Mouse (Mus musculus) heart, embryonic 14.5 days (tissue): ENCODE data around the gene Nsun5. TPM values are rescaled to one million over a fixed set of nuclear protein-coding genes. Genes with fewer than 3 reads are reported as not detected.

Experiments
- ATAC-seq: fragments of 200-750 bp; cut with Nextera tagmentation; 2 replicates; pipeline ENCODE4 v1.8.0; 2017; ENCODE audit warnings: low read depth, moderate TSS enrichment; ENCODE audit not compliant: insufficient number of reproducible peaks, insufficient read depth, low FRiP score
- H3K27ac ChIP-seq, 2 experiments: fragments of 200-500 bp in 1 of 2; fragments of 300-500 bp in 1 of 2; sonication (generic) in 1 of 2; replicated peaks in 1 of 2; 2 replicates each; pipeline ENCODE4 v1.5.1; 2012 to 2014; ENCODE audit warnings: low read depth in 2 of 2, low read length in 2 of 2, control low read depth in 1 of 2, mild to moderate bottlenecking in 1 of 2, mixed read lengths in 1 of 2; ENCODE audit not compliant: control insufficient read depth in 1 of 2, insufficient read depth in 1 of 2
- H3K27me3 ChIP-seq: fragments of 300-500 bp; sonication (generic); 2 replicates; pipeline ENCODE4 v1.6.1; 2014; ENCODE audit warnings: mild to moderate bottlenecking, low read length, control low read depth; ENCODE audit not compliant: control insufficient read depth, insufficient read depth
- H3K36me3 ChIP-seq: fragments of 300-500 bp; sonication (generic); 2 replicates; pipeline ENCODE4 v1.6.1; 2014; ENCODE audit warnings: mild to moderate bottlenecking, control low read depth, low read length, mixed read lengths; ENCODE audit not compliant: control insufficient read depth, insufficient read depth
- H3K4me1 ChIP-seq, 2 experiments: fragments of 200-500 bp in 1 of 2; fragments of 300-500 bp in 1 of 2; sonication (generic) in 1 of 2; 2 replicates each; pipeline ENCODE4 v1.6.1; 2012 to 2014; ENCODE audit warnings: low read length in 2 of 2, control low read depth in 1 of 2, mixed read lengths in 1 of 2; ENCODE audit not compliant: control insufficient read depth in 2 of 2, insufficient read depth in 2 of 2
- H3K4me2 ChIP-seq: fragments of 300-500 bp; sonication (generic); 2 replicates; pipeline ENCODE4 v1.6.1; 2014; ENCODE audit warnings: mild to moderate bottlenecking, low read length
- H3K4me3 ChIP-seq, 2 experiments: fragments of 200-500 bp in 1 of 2; fragments of 300-500 bp in 1 of 2; sonication (generic) in 1 of 2; 2 replicates each; pipeline ENCODE4 v1.5.1; 2012 to 2014; ENCODE audit warnings: low read length in 2 of 2, mild to moderate bottlenecking in 2 of 2, control low read depth in 1 of 2, low read depth in 1 of 2, moderate library complexity in 1 of 2; ENCODE audit not compliant: control insufficient read depth in 1 of 2, insufficient read depth in 1 of 2
- H3K9ac ChIP-seq: fragments of 300-500 bp; sonication (generic); 2 replicates; pipeline ENCODE4 v1.6.1; 2014; ENCODE audit warnings: mild to moderate bottlenecking, low read length
- H3K9me3 ChIP-seq: fragments of 300-500 bp; sonication (generic); 2 replicates; pipeline ENCODE4 v1.6.1; 2016; ENCODE audit warnings: low read length, control low read depth; ENCODE audit not compliant: control insufficient read depth
- WGBS: fragments of 180-500 bp; shearing (Covaris S2); extraction: QIAGEN DNeasy Blood & Tissue Kit; methylation state at CpG from one replicate; pipeline ENCODE4 v1.1.7; 2014; 5-methylcytosine and 5-hydroxymethylcytosine counted together
- polyA plus RNA-seq: library from polyadenylated mRNA; unstranded; fragments of >200 nt; fragmentation: Nextera tagmentation; extraction: Ambion mirVana; gene quantifications from 2 replicates; pipeline ENCODE4 v1.2.1, GENCODE M21; 2014

The Nsun5 gene
- polyA plus RNA-seq, 1 experiment from 2014 or later = 16.1 TPM

DNA sequence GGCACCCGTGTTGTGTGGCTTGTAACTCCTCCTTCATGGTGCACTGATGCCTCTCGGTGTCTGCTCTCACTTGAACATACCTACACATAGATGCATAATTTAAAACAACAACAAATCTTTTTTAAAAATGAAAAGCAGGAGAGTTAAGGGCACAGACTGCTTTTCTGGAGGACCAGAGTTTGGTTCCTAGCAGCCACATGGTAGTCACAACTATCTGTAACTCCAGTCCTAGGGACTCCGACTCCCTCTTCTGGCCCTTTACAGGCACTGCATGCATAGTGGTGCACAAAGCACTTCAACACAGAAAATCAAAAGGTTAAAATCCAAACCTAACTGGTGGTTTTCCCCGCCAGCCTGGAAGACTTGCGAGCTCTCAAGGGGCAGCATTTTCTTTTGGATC, 3.8 kb downstream of the Nsun5 start:
- no peaks in the 10 kb centered on the region for H3K9me3 ChIP-seq
- H3K36me3 ChIP-seq = peaks cover 74% of the 10 kb centered on the region
- whole genome bisulfite sequencing = 96% methylated on average over 5 of the region's 5 CpGs
- H3K4me1 ChIP-seq = peaks cover 3 to 15% of the 10 kb centered on the region in 2 experiments; a peak in 3 of 4 replicates
- no peak for ATAC-seq
- H3K9ac ChIP-seq = no peak overlapping the region
- H3K4me3 ChIP-seq = no peak overlapping the region
- no peak overlapping the region for H3K4me2 ChIP-seq
- no peak overlapping the region for H3K27ac ChIP-seq
- H3K27me3 ChIP-seq = no peaks in the 10 kb centered on the region

DNA sequence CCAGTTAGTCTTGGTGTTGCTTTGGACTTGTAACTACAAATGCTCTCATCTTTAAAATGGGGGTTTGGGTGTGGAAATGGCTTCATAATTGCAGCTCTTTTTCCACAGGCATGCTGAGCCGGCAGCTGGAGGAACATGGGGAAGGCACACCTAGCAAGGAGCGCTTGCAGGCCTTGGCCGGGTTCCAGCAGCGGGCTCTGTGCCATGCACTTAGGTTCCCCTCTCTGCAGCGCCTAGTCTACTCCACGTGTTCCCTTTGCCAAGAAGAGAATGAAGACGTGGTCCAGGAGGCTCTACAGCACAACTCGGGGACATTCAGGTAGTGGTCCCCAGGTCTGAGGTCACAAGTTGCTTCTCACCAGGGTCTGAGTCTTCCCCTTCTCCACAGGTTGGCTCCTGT, 5.4 kb downstream of the Nsun5 start:
- ATAC-seq = no peak
- H3K27me3 ChIP-seq = no peaks in the 10 kb centered on the region
- WGBS = 37% methylated on average over 8 of the region's 8 CpGs

GRCm38 (mm10) chr5:135376341-135376740, 6.6 kb downstream of the Nsun5 start:
- no peak for ATAC-seq
- Histone ChIP-seq H3K4me3 (no peak overlapping the region), H3K4me1 (peaks cover 0 to 5% of the 10 kb centered on the region in 2 experiments; a peak in 1 of 4 replicates), H3K36me3 (peaks cover 100% of the 10 kb centered on the region), H3K9me3 (no peaks in the 10 kb centered on the region), H3K4me2 (no peak overlapping the region), H3K27me3 (no peaks in the 10 kb centered on the region), H3K27ac (no peak overlapping the region), H3K9ac (no peak overlapping the region)
- 72% methylated on average over 2 of the region's 2 CpGs for WGBS

More for the DNA sequence above, 5.4 kb downstream of the Nsun5 start:
- no peaks in the 10 kb centered on the region for H3K9me3 ChIP-seq
- no peak overlapping the region for H3K9ac ChIP-seq
- H3K27ac ChIP-seq = no peak overlapping the region
- H3K4me2 ChIP-seq = no peak overlapping the region
- peaks cover 90% of the 10 kb centered on the region for H3K36me3 ChIP-seq
- peaks cover 0 to 10% of the 10 kb centered on the region in 2 experiments; a peak in 3 of 4 replicates for H3K4me1 ChIP-seq
- no peak overlapping the region for H3K4me3 ChIP-seq

DNA sequence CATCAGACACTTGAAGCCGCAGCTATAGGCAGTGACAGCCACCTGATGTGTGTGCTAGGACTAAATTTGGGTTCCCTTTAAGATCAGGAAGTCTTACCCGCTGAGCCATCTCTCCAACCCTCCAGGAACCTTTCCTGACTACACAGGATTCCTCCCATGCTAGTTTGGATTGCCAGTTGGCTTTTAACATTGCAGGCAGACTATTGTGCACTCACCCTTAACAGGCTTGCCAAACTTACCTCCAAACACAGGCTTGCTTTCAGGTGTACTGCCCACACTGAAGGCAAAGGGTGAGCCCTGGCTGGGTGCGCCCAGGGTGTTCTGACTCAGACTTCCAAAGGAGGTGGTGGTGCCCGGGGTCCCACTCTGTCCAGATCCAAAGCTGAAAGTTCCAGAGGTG, 10.9 kb downstream of the Nsun5 start:
- H3K4me2 ChIP-seq = no peak overlapping the region
- ATAC-seq = no peak
- WGBS = 96% methylated on average over 4 of the region's 4 CpGs
- no peak overlapping the region for H3K4me3 ChIP-seq
- no peaks in the 10 kb centered on the region for H3K4me1 ChIP-seq
- H3K27ac ChIP-seq = no peak overlapping the region
- no peaks in the 10 kb centered on the region for H3K9me3 ChIP-seq
- H3K36me3 ChIP-seq = peaks cover 100% of the 10 kb centered on the region
- H3K27me3 ChIP-seq = no peaks in the 10 kb centered on the region
- no peak overlapping the region for H3K9ac ChIP-seq

DNA sequence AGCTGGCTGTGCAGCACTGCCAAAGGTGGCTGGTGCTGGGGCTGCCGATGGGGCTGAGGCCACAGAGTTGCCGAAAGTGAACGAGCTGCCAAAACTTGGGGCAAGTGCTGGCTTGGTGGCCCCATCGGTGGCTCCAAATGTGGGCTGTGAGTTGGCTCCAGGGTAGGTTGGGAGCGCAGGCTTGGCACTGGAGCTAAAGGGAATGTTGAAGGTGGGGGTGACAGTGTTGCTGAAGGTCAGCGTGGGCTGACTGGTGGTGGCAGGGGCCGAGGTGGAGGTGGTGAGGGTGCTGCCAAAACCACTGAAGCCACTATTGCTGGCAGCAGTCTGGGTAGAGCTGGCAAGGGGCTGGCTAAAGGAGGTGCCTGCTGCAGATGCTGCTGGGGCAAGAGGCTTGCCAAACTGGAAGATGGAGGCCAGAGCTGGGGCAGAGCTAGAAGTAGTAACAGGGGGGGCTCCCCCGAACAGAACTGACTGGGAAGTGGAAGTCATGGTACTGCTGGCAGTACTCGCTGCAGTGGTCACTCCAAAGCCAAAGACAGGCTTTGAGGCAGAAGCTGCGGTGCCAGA, 11.7 kb downstream of the Nsun5 start:
- peaks cover 99% of the 10 kb centered on the region for H3K36me3 ChIP-seq
- no peaks in the 10 kb centered on the region for H3K27me3 ChIP-seq
- H3K4me2 ChIP-seq = no peak overlapping the region
- no peaks in the 10 kb centered on the region for H3K9me3 ChIP-seq
- no peaks in the 10 kb centered on the region for H3K4me1 ChIP-seq
- WGBS = 95% methylated on average over 10 of the region's 10 CpGs
- no peak overlapping the region for H3K9ac ChIP-seq
- no peak for ATAC-seq
- no peak overlapping the region for H3K27ac ChIP-seq
- H3K4me3 ChIP-seq = no peak overlapping the region

DNA sequence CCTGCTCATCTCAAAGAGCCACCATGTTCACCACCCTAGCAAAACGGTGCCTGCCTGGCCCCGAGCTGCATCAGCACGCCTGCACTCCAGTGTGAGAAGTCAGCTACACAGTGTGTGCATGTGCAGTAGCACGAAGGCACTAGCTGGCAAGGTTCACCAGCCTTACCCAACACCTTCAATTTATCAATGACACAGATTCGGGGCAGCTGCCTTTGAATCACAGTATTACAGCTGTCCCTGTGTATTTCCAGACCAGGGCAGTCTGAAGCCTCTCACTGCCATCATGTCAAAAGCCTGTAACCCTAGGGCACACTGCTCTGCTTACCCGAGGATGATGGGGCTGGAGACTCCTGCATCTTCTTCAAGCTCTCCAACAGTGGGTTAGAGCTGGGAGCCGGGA, 13.0 kb downstream of the Nsun5 start:
- Histone ChIP-seq H3K9me3 (no peaks in the 10 kb centered on the region), H3K4me2 (no peak overlapping the region), H3K9ac (no peak overlapping the region), H3K27me3 (no peaks in the 10 kb centered on the region), H3K4me1 (no peaks in the 10 kb centered on the region), H3K36me3 (peaks cover 99% of the 10 kb centered on the region), H3K27ac (no peak overlapping the region), H3K4me3 (no peak overlapping the region)
- WGBS = 87% methylated on average over 7 of the region's 7 CpGs
- ATAC-seq = no peak

- H3K36me3 ChIP-seq = peaks cover 99% of the 10 kb centered on the region
- no peaks in the 10 kb centered on the region for H3K9me3 ChIP-seq
- no peak overlapping the region for H3K4me3 ChIP-seq
- no peaks in the 10 kb centered on the region for H3K4me1 ChIP-seq
- no peaks in the 10 kb centered on the region for H3K27me3 ChIP-seq
- H3K4me2 ChIP-seq = no peak overlapping the region
- H3K27ac ChIP-seq = no peak overlapping the region
- ATAC-seq = no peak
- H3K9ac ChIP-seq = no peak overlapping the region
- 80% methylated on average over 10 of the region's 10 CpGs for WGBS
Observed at GRCm38 (mm10) chr5:135383771-135384170, 14.0 kb downstream of the Nsun5 start.
